Mouse (Mus musculus) MEL (cell line): Measurements from ENCODE around the gene Tmem8. TPM values are rescaled to one million over a fixed set of nuclear protein-coding genes. Genes with fewer than 3 reads are reported as not detected.
A peak's percentile ranks its signal among the peaks of the same experiment; 100 is the strongest.

Source experiments
- DNase-seq: peaks from one replicate; pipeline ENCODE4 v3.0.0; 2011; ENCODE audit warnings: low read depth, low spot score
- H3K27ac ChIP-seq: 2 replicates; pipeline ENCODE4 v1.5.1; 2012; ENCODE audit warnings: low read depth, mild to moderate bottlenecking, control low read depth, low read length, moderate library complexity; ENCODE audit not compliant: control insufficient read depth
- H3K27me3 ChIP-seq, 2 experiments: fragments of 150-350 bp in 1 of 2; sonication (generic) in 1 of 2; 2 replicates each; pipeline ENCODE4 v1.6.1; 2012; ENCODE audit warnings: low read length in 2 of 2, mild to moderate bottlenecking in 2 of 2, improper control_type of control experiment in 1 of 2, moderate library complexity in 1 of 2; ENCODE audit not compliant: insufficient read depth in 2 of 2, control insufficient read depth in 1 of 2
- H3K36me3 ChIP-seq, 2 experiments: 2 replicates each; pipeline ENCODE4 v1.6.1; 2012 to 2014; ENCODE audit warnings: low read length in 2 of 2, improper control_type of control experiment in 1 of 2, inconsistent platforms in 1 of 2, mild to moderate bottlenecking in 1 of 2; ENCODE audit not compliant: insufficient read depth in 2 of 2, control insufficient read depth in 1 of 2
- H3K4me1 ChIP-seq, 2 experiments: fragments of 150-350 bp in 1 of 2; sonication (generic) in 1 of 2; 2 replicates each; pipeline ENCODE4 v1.6.1; 2012; ENCODE audit warnings: low read length in 2 of 2, improper control_type of control experiment in 1 of 2, mild to moderate bottlenecking in 1 of 2; ENCODE audit not compliant: insufficient read depth in 2 of 2, control insufficient read depth in 1 of 2
- H3K4me3 ChIP-seq, 2 experiments: fragments of 150-350 bp in 1 of 2; sonication (generic) in 1 of 2; 2 replicates each; pipeline ENCODE4 v1.5.1; 2012; ENCODE audit warnings: low read depth in 2 of 2, low read length in 2 of 2, mild to moderate bottlenecking in 2 of 2, moderate library complexity in 2 of 2, control low read depth in 1 of 2, improper control_type of control experiment in 1 of 2; ENCODE audit not compliant: control insufficient read depth in 1 of 2, insufficient read depth in 1 of 2
- H3K79me2 ChIP-seq: 2 replicates; pipeline ENCODE4 v1.6.1; 2012; ENCODE audit warnings: mild to moderate bottlenecking, low read length, moderate library complexity; ENCODE audit not compliant: control insufficient read depth, poor library complexity, insufficient read depth
- H3K9ac ChIP-seq: 2 replicates; pipeline ENCODE4 v1.6.1; 2012; ENCODE audit warnings: low read depth, mild to moderate bottlenecking, control low read depth, low read length, moderate library complexity; ENCODE audit not compliant: control insufficient read depth, poor library complexity, severe bottlenecking
- H3K9me3 ChIP-seq: fragments of 150-350 bp; sonication (generic); replicated peaks from 2 replicates; pipeline ENCODE4 v1.6.1; 2012; ENCODE audit warnings: mild to moderate bottlenecking, low read length, improper control_type of control experiment, moderate library complexity; ENCODE audit not compliant: insufficient read depth
- BHLHE40 ChIP-seq: IDR thresholded peaks from 2 replicates; pipeline ENCODE4 v1.6.1; 2012; ENCODE audit warnings: low read depth, mild to moderate bottlenecking, inconsistent platforms, low read length, improper control_type of control experiment, borderline replicate concordance
- CHD1 ChIP-seq: IDR thresholded peaks from 2 replicates; pipeline ENCODE4 v1.6.1; 2012; ENCODE audit warnings: low read depth, mild to moderate bottlenecking, inconsistent platforms, low read length, improper control_type of control experiment
- CHD2 ChIP-seq: IDR thresholded peaks from 2 replicates; pipeline ENCODE4 v1.6.1; 2011; ENCODE audit warnings: low read length, improper control_type of control experiment
- E2F4 ChIP-seq: IDR thresholded peaks from 2 replicates; pipeline ENCODE4 v1.6.1; 2011; ENCODE audit warnings: low read depth, low read length, improper control_type of control experiment, borderline replicate concordance
- ELF1 ChIP-seq: IDR thresholded peaks from 2 replicates; pipeline ENCODE4 v1.6.1; 2014; ENCODE audit warnings: low read depth, mild to moderate bottlenecking, inconsistent platforms, low read length, improper control_type of control experiment, moderate library complexity
- EP300 ChIP-seq, 2 experiments: IDR thresholded peaks; 2 replicates each; pipeline ENCODE4 v1.6.1; 2011; ENCODE audit warnings: improper control_type of control experiment in 2 of 2, low read length in 2 of 2, low read depth in 1 of 2, mild to moderate bottlenecking in 1 of 2
- GATA1 ChIP-seq: IDR thresholded peaks from 2 replicates; pipeline ENCODE4 v1.6.1; 2011; ENCODE audit warnings: low read depth, low read length, improper control_type of control experiment
- HCFC1 ChIP-seq: IDR thresholded peaks from 2 replicates; pipeline ENCODE4 v1.6.1; 2012; ENCODE audit warnings: low read depth, mild to moderate bottlenecking, inconsistent platforms, low read length, improper control_type of control experiment, moderate library complexity
- MAFK ChIP-seq: IDR thresholded peaks from 2 replicates; pipeline ENCODE4 v1.6.1; 2011; ENCODE audit warnings: low read depth, mild to moderate bottlenecking, low read length, improper control_type of control experiment, borderline replicate concordance
- MAX ChIP-seq: IDR thresholded peaks from 2 replicates; pipeline ENCODE4 v1.6.1; 2011; ENCODE audit warnings: low read length, improper control_type of control experiment
- MAZ ChIP-seq: IDR thresholded peaks from 2 replicates; pipeline ENCODE4 v1.6.1; 2012; ENCODE audit warnings: low read depth, mild to moderate bottlenecking, inconsistent platforms, low read length, improper control_type of control experiment
- MXI1 ChIP-seq: IDR thresholded peaks from 2 replicates; pipeline ENCODE4 v1.6.1; 2011; ENCODE audit warnings: mild to moderate bottlenecking, low read depth, low read length, improper control_type of control experiment
- MYB ChIP-seq: IDR thresholded peaks from 2 replicates; pipeline ENCODE4 v1.6.1; 2011; ENCODE audit warnings: mild to moderate bottlenecking, low read depth, low read length, improper control_type of control experiment
- MYC ChIP-seq: IDR thresholded peaks from 2 replicates; pipeline ENCODE4 v1.6.1; 2011; ENCODE audit warnings: low read depth, mild to moderate bottlenecking, low read length, improper control_type of control experiment, moderate library complexity
- NELFE ChIP-seq: IDR thresholded peaks from 2 replicates; pipeline ENCODE4 v1.6.1; 2011; ENCODE audit warnings: low read depth, low read length, improper control_type of control experiment
- NRF1 ChIP-seq: IDR thresholded peaks from 2 replicates; pipeline ENCODE4 v1.6.1; 2014; ENCODE audit warnings: low read depth, mild to moderate bottlenecking, inconsistent platforms, low read length, improper control_type of control experiment, moderate library complexity; ENCODE audit not compliant: poor library complexity, insufficient read depth, severe bottlenecking
- POLR2A ChIP-seq, 2 experiments: IDR thresholded peaks; 2 replicates each; pipeline ENCODE4 v1.6.1; 2011 to 2012; ENCODE audit warnings: low read length in 2 of 2, mild to moderate bottlenecking in 2 of 2, control low read depth in 1 of 2, improper control_type of control experiment in 1 of 2, low read depth in 1 of 2, moderate library complexity in 1 of 2; ENCODE audit not compliant: control insufficient read depth in 1 of 2, insufficient read depth in 1 of 2, poor library complexity in 1 of 2
- POLR2AphosphoS2 ChIP-seq: IDR thresholded peaks from 2 replicates; pipeline ENCODE4 v1.6.1; 2011; ENCODE audit warnings: low read length, improper control_type of control experiment
- SIN3A ChIP-seq: IDR thresholded peaks from 2 replicates; pipeline ENCODE4 v1.6.1; 2012; ENCODE audit warnings: low read length, improper control_type of control experiment, inconsistent platforms
- SMC3 ChIP-seq: IDR thresholded peaks from 2 replicates; pipeline ENCODE4 v1.6.1; 2011; ENCODE audit warnings: low read depth, low read length, improper control_type of control experiment
- TAL1 ChIP-seq: IDR thresholded peaks from 2 replicates; pipeline ENCODE4 v1.6.1; 2012; ENCODE audit warnings: mild to moderate bottlenecking, inconsistent platforms, low read length, moderate library complexity, mixed read lengths
- TBP ChIP-seq: IDR thresholded peaks from 2 replicates; pipeline ENCODE4 v1.8.0; 2011; ENCODE audit warnings: low read depth, low read length, improper control_type of control experiment
- UBTF ChIP-seq: IDR thresholded peaks from 2 replicates; pipeline ENCODE4 v1.6.1; 2012; ENCODE audit warnings: low read depth, mild to moderate bottlenecking, inconsistent platforms, low read length, improper control_type of control experiment, moderate library complexity, borderline replicate concordance; ENCODE audit not compliant: insufficient read depth
- USF1 ChIP-seq: IDR thresholded peaks from 2 replicates; pipeline ENCODE4 v1.6.1; 2014; ENCODE audit warnings: low read depth, mild to moderate bottlenecking, inconsistent platforms, low read length, improper control_type of control experiment, moderate library complexity
- USF2 ChIP-seq, 2 experiments: IDR thresholded peaks; 2 replicates each; pipeline ENCODE4 v1.6.1; 2011 to 2012; ENCODE audit warnings: improper control_type of control experiment in 2 of 2, low read length in 2 of 2, borderline replicate concordance in 1 of 2, inconsistent platforms in 1 of 2, low read depth in 1 of 2, mild to moderate bottlenecking in 1 of 2; ENCODE audit not compliant: insufficient read depth in 1 of 2
- ZC3H11A ChIP-seq: IDR thresholded peaks from 2 replicates; pipeline ENCODE4 v1.6.1; 2012; ENCODE audit warnings: low read depth, mild to moderate bottlenecking, inconsistent platforms, low read length, improper control_type of control experiment
- ZKSCAN1 ChIP-seq: IDR thresholded peaks from 2 replicates; pipeline ENCODE4 v1.6.1; 2012; ENCODE audit warnings: low read depth, mild to moderate bottlenecking, inconsistent platforms, low read length, improper control_type of control experiment, moderate library complexity
- polyA plus RNA-seq, 2 experiments: library from polyadenylated mRNA; stranded (reverse) in 1 of 2; unstranded in 1 of 2; fragments of >175 nt in 1 of 2; fragments of >200 nt in 1 of 2; gene quantifications; 2 replicates each; pipeline versions ENCODE4 v1.2.1 to v1.2.4; 2012; ENCODE audit warnings: low replicate concordance in 2 of 2, low read depth in 1 of 2; ENCODE audit not compliant: insufficient read length in 2 of 2, insufficient read depth in 1 of 2, missing spikeins in 1 of 2
- total RNA-seq: library from RNA; depleted of rRNA; stranded (reverse); fragments of 300-350 nt; gene quantifications from 2 replicates; pipeline ENCODE4 v1.2.3, GENCODE M21; 2012

Gene Tmem8
- total and polyA plus RNA-seq, 3 experiments, result 4.7 to 16.7 TPM; not detected in 1

DNA sequence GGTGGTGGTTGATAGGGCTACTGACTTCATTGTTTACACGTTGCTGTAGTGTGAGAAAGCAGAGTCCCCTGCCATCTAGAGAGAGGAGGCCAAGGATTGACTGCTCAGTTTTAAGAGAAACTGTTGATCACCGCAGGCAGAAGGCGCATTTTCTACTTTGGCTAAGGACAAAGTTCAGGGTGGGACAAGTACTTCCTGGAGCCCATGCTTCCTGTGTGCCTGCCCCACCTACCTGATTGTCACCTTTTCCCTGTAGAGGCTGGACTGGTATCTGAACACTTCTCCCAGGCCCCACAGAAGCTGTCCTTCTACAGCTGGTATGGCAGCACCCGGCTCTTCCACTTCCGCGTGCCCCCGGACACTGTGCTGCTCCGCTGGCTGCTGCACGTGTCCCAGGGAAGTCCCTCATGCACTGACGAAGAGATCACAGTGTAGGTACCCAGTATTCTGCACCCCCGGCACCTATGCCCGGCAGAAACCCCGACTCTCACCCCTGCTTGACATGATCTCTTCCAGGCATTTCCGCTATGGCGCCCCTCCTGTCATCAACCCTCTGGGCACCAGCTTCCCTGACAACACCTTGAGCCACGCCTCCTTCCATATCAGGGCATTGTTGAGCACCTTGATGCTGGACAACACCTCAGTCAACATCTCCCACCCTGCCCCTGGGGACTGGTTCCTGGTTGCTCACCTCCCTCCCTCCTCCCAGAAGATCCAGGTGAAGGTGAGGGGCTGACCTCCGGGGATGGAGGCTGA is 3.6 kb downstream of the Tmem8 start:
- Histone ChIP-seq H3K9ac (no peak overlapping the region), H3K27ac (no peak overlapping the region), H3K79me2 (no peaks in the 10 kb centered on the region; the same call in 1 of the 2 replicates), H3K4me3 (no peak overlapping the region), H3K27me3 (no peaks in the 10 kb centered on the region), H3K9me3 (no peaks in the 10 kb centered on the region), H3K4me1 (peaks cover 5 to 37% of the 10 kb centered on the region in 2 experiments; a peak in 3 of 4 replicates), H3K36me3 (peaks cover 0 to 2% of the 10 kb centered on the region in 2 experiments; a peak in 2 of 4 replicates)
- no peak for DNase-seq
- TF ChIP-seq NRF1, result no peak
- TF ChIP-seq TAL1, result no peak
- no peak for TF ChIP-seq SIN3A
- no peak for TF ChIP-seq USF2 (IDR thresholded peaks at IDR 0.05; ENCODE audit: borderline replicate concordance in 1 of 2, insufficient read depth in 1 of 2, low read depth in 1 of 2, low read length in 2 of 2)
- no peak for TF ChIP-seq MYB

- Histone ChIP-seq H3K79me2 (peaks cover 14% of the 10 kb centered on the region), H3K27me3 (no peaks in the 10 kb centered on the region), H3K36me3 (no peaks in the 10 kb centered on the region; a peak in 2 of 4 replicates), H3K9ac (peak overlapping the region; percentile 43), H3K4me1 (peaks cover 2 to 37% of the 10 kb centered on the region in 2 experiments; a peak in 3 of 4 replicates), H3K27ac (no peak overlapping the region), H3K4me3 (0 out of 4 replicates have a peak overlapping the region, but pooled peaks of 1 of the 2 experiments have one; percentile 8), H3K9me3 (no peaks in the 10 kb centered on the region)
- DNase-seq, result peak; percentile 87
- no peak for TF ChIP-seq HCFC1
- no peak for TF ChIP-seq EP300 (IDR thresholded peaks at IDR 0.05; ENCODE audit: low read depth in 1 of 2, low read length in 2 of 2)
- TF ChIP-seq UBTF, result no peak
- TF ChIP-seq BHLHE40, result no peak
- TF ChIP-seq ELF1, result no peak
- TF ChIP-seq NELFE, result no peak
- TF ChIP-seq POLR2A (IDR thresholded peaks at IDR 0.05; ENCODE audit: control insufficient read depth in 1 of 2, insufficient read depth in 1 of 2, low read depth in 1 of 2, low read length in 2 of 2, poor library complexity in 1 of 2), result no peak
- no peak for TF ChIP-seq USF1
- no peak for TF ChIP-seq NRF1
- TF ChIP-seq CHD1, result no peak
- TF ChIP-seq MYC, result peak; percentile 80
- peak; percentile 75 for TF ChIP-seq SMC3
- no peak for TF ChIP-seq MAFK
- TF ChIP-seq CHD2, result no peak
- TF ChIP-seq MAX, result peak; percentile 72
- no peak for TF ChIP-seq ZKSCAN1
- peak; percentile 45 for TF ChIP-seq ZC3H11A
- TF ChIP-seq MXI1, result no peak
- no peak for TF ChIP-seq USF2 (IDR thresholded peaks at IDR 0.05; ENCODE audit: borderline replicate concordance in 1 of 2, insufficient read depth in 1 of 2, low read depth in 1 of 2, low read length in 2 of 2)
- no peak for TF ChIP-seq TBP
- peak; percentile 67; the same call in 1 of the 2 replicates for TF ChIP-seq MAZ
- no peak for TF ChIP-seq TAL1
- TF ChIP-seq MYB, result no peak
- TF ChIP-seq GATA1, result no peak
- no peak for TF ChIP-seq E2F4
- TF ChIP-seq POLR2AphosphoS2, result no peak
Measured at GRCm38 (mm10) chr17:26119766-26120710, 6.9 kb downstream of the Tmem8 start.
